8 mouse cellular contexts compared by ENCODE assay signal in genomic region chr2:118256621-118257053, GRCm38 (mm10). TPM values are rescaled to one million over a fixed set of nuclear protein-coding genes. Genes with fewer than 3 reads are reported as not detected.
A peak's percentile ranks its signal among the peaks of the same experiment; 100 is the strongest.
DNase-seq lines count a peak whose midpoint lies in the region; ATAC-seq lines count a peak whose summit lies in the region.

TSS of gene Fsip1 (minus strand) at chr2:118256966.

- peak; percentile 81 for DNase-seq in WW6 (ENCODE audit: low read depth, low spot score)
- DNase-seq in embryo, embryonic 10.5 days (ENCODE audit: low spot score): peak; percentile 94
- peak; percentile 69 for DNase-seq in gastrocnemius, postnatal 14 days
- peak; percentile 66 to 70 for DNase-seq in left cerebral cortex, postnatal 25 days (ENCODE audit: low spot score in 2 of 2)
- DNase-seq in mesoderm, embryonic 11.5 days (ENCODE audit: low read depth, low spot score): peak; percentile 92
- DNase-seq in right cerebral cortex, postnatal 25 days: peak; percentile 59
- DNase-seq in yolk sac, embryonic 10.5 days (ENCODE audit: low spot score): peak; percentile 91

- intact Hi-C loops in gastrocnemius, postnatal 14 days (cut with DNase I; ENCODE audit: low total_unique reads): no loop called here
- intact Hi-C loops in left cerebral cortex, postnatal 25 days (cut with DNase I): no loop called here

- ATAC-seq in inflammation-experienced regulatory T-cells, adult 6 months: peak; percentile 99

RNA-seq across cellular contexts. Expression of gene Fsip1, which starts in this region (rescaled TPM):
- total RNA-seq in gastrocnemius, postnatal 14 days (2021): not detected
- not detected for polyA plus RNA-seq in inflammation-experienced regulatory T-cells, adult 6 months (2017; shearing (Covaris generic))
- under 1 TPM; 0.39 to 0.50 TPM for total RNA-seq in left cerebral cortex, postnatal 25 days (2021)

Comparison
In these comparisons a context has a peak if more than half of its experiments do, and no peak if none do; other contexts are left out.
1. Peak in every context shown above with its lines: DNase-seq and ATAC-seq.
2. Peak in DNase-seq in gastrocnemius, postnatal 14 days; RNA of the gene not detected or under 1 TPM.
3. Peak in ATAC-seq in inflammation-experienced regulatory T-cells, adult 6 months; RNA of the gene not detected or under 1 TPM.
4. Peak in DNase-seq in left cerebral cortex, postnatal 25 days; RNA of the gene not detected or under 1 TPM.